Comparison of ENCODE assay signal across 24 mouse cellular contexts in the genomic region with DNA sequence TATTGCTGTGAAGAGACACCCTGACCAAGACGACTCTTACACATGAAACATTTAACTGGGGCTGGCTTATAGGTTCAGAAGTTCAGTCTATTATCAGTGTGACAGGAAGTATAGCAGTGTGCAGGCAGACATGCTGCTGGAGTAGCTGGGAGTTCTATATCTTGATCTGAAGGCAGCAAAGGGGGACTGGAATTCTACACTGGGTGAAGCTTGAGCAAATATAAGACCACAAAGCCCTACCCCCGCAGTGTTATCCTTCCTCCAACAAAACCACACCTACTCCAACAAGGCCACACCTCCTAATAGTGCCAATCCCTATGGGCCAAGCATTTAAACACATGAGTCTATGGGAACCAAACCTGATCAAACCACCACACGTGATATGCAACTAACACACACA.
"Had no signal": no experiment of that assay in that cellular context is flagged by ENCODE, and none has a peak within 500 bp of the region (broad histone marks: within the 10 kb centered on the region; RNA-seq: fewer than 3 reads in every experiment).

No protein-coding gene starts in this region.

- H3K4me1 ChIP-seq: hindbrain, embryonic 13.5 days; hindbrain, embryonic 15.5 days; limb, embryonic 13.5 days; limb, embryonic 15.5 days had no signal

- H3K9me3 ChIP-seq: heart, embryonic 13.5 days; heart, embryonic 15.5 days; hindbrain, embryonic 13.5 days; hindbrain, embryonic 15.5 days; intestine, embryonic 15.5 days; limb, embryonic 13.5 days; limb, embryonic 15.5 days had no signal

- ATAC-seq: hindbrain, postnatal 0 days; intestine, embryonic 15.5 days; intestine, postnatal 0 days had no signal

- H3K9ac ChIP-seq: heart, embryonic 13.5 days; heart, embryonic 15.5 days; hindbrain, embryonic 13.5 days; hindbrain, embryonic 15.5 days; intestine, embryonic 15.5 days; limb, embryonic 13.5 days; limb, embryonic 15.5 days had no signal

- H3K4me3 ChIP-seq: gastrocnemius, adult 2 months; heart, adult 2 months; heart, embryonic 13.5 days; heart, embryonic 15.5 days; hindbrain, embryonic 13.5 days; hindbrain, embryonic 15.5 days; intestine, embryonic 15.5 days; layer of hippocampus, adult 2 months; limb, embryonic 13.5 days; limb, embryonic 15.5 days had no signal

- H3K27me3 ChIP-seq: heart, embryonic 13.5 days; heart, embryonic 15.5 days; hindbrain, embryonic 13.5 days; hindbrain, embryonic 15.5 days; intestine, embryonic 15.5 days; limb, embryonic 13.5 days; limb, embryonic 15.5 days had no signal

- H3K4me2 ChIP-seq: heart, embryonic 11.5 days; heart, embryonic 13.5 days; heart, embryonic 15.5 days; hindbrain, embryonic 13.5 days; hindbrain, embryonic 15.5 days; intestine, embryonic 15.5 days; limb, embryonic 13.5 days; limb, embryonic 15.5 days had no signal

- H3K36me3 ChIP-seq: intestine, embryonic 15.5 days had no signal

- DNase-seq: gastrocnemius, adult 2 months; gastrocnemius, postnatal 10 days; gastrocnemius, postnatal 36 days; heart, adult 11 months; heart, adult 2 months; heart, postnatal 14 days; heart, postnatal 36 days; kidney, adult 18-20 months; kidney, adult 8-10 months; kidney, postnatal 10 days; kidney, postnatal 25 days; kidney, postnatal 4 days; left cerebral cortex, postnatal 4 days had no signal

- H3K27ac ChIP-seq: gastrocnemius, adult 2 months; heart, adult 2 months; heart, embryonic 13.5 days; heart, embryonic 15.5 days; hindbrain, embryonic 13.5 days; hindbrain, embryonic 15.5 days; hindbrain, postnatal 0 days; intestine, embryonic 15.5 days; layer of hippocampus, adult 2 months; limb, embryonic 13.5 days; limb, embryonic 15.5 days had no signal
